Mouse (Mus musculus): Measurements from ENCODE around the gene Slc2a1. TPM values are rescaled to one million over a fixed set of nuclear protein-coding genes. Genes with fewer than 3 reads are reported as not detected.

Gene Slc2a1
- polyA plus RNA-seq, 1 experiment from 2014 or later: 96.7 TPM

- Histone ChIP-seq H3K27ac (ENCODE audit: low read depth, low read length) (no peak overlapping the region), H3K4me3 (ENCODE audit: low read depth, low read length) (no peak overlapping the region), H3K9me3 (replicated peaks; ENCODE audit: control insufficient read depth, low read length) (no peaks in the 10 kb centered on the region), H3K9ac (ENCODE audit: low read length) (no peak overlapping the region), H3K27me3 (replicated peaks; ENCODE audit: control insufficient read depth, insufficient read depth, low read length) (no peaks in the 10 kb centered on the region), H3K36me3 (ENCODE audit: control insufficient read depth, insufficient read depth, low read length) (peaks cover 26% of the 10 kb centered on the region), H3K4me1 (ENCODE audit: control insufficient read depth, insufficient read depth, low read length) (peaks cover under 1% of the 10 kb centered on the region; the same call in 1 of the 2 replicates), H3K4me2 (ENCODE audit: low read length) (no peak overlapping the region)
- DNase-seq (ENCODE audit: low spot score) (peak; percentile 92), ATAC-seq (peak; percentile 81)
- 7% methylated on average over 4 of the region's 4 CpGs for WGBS
Observed at GRCm38 (mm10) chr4:119167663-119168062, 59.2 kb downstream of the Slc2a1 start.

GRCm38 (mm10) chr4:119172919-119173650 lies 64.6 kb downstream of the Slc2a1 start:
- H3K36me3 ChIP-seq (ENCODE audit: control insufficient read depth, insufficient read depth, low read length): peaks cover 23% of the 10 kb centered on the region
- H3K4me3 ChIP-seq (ENCODE audit: low read depth, low read length): peak overlapping the region; percentile 73
- H3K9me3 ChIP-seq (replicated peaks; ENCODE audit: control insufficient read depth, low read length): no peaks in the 10 kb centered on the region
- peak overlapping the region; percentile 85 for H3K9ac ChIP-seq (ENCODE audit: low read length)
- peaks cover 6% of the 10 kb centered on the region for H3K4me1 ChIP-seq (ENCODE audit: control insufficient read depth, insufficient read depth, low read length)
- no peaks in the 10 kb centered on the region for H3K27me3 ChIP-seq (replicated peaks; ENCODE audit: control insufficient read depth, insufficient read depth, low read length)
- peak overlapping the region; percentile 64 for H3K4me2 ChIP-seq (ENCODE audit: low read length)
- ATAC-seq (no peak), DNase-seq (ENCODE audit: low spot score) (no peak)
- H3K27ac ChIP-seq (ENCODE audit: low read depth, low read length): no peak overlapping the region
- 45% methylated on average over 18 of the region's 18 CpGs for WGBS

- no peaks in the 10 kb centered on the region for H3K9me3 ChIP-seq (replicated peaks; ENCODE audit: control insufficient read depth, low read length)
- WGBS: under 1% methylated on average over 39 of the region's 40 CpGs
- H3K27me3 ChIP-seq (replicated peaks; ENCODE audit: control insufficient read depth, insufficient read depth, low read length): no peaks in the 10 kb centered on the region
- ATAC-seq (peak; percentile 100), DNase-seq (ENCODE audit: low spot score) (peak; percentile 99)
- peak within 1 kb of the TSS; percentile 64 for H3K4me2 ChIP-seq (ENCODE audit: low read length)
- H3K27ac ChIP-seq (ENCODE audit: low read depth, low read length): no peak within 1 kb of the TSS
- peak within 1 kb of the TSS; percentile 73 for H3K4me3 ChIP-seq (ENCODE audit: low read depth, low read length)
- peaks cover 17% of the 10 kb centered on the region for H3K36me3 ChIP-seq (ENCODE audit: control insufficient read depth, insufficient read depth, low read length)
- H3K9ac ChIP-seq (ENCODE audit: low read length): peak within 1 kb of the TSS; percentile 85
- peaks cover 6% of the 10 kb centered on the region for H3K4me1 ChIP-seq (ENCODE audit: control insufficient read depth, insufficient read depth, low read length)
Observed at GRCm38 (mm10) chr4:119173851-119174453, 65.4 kb downstream of the Slc2a1 start, which contains the start of gene Zfp691. Zfp691 (minus strand) TSS chr4:119174195.

GRCm38 (mm10) chr4:119177702-119178101 lies 69.2 kb downstream of the Slc2a1 start:
- no peak for DNase-seq (ENCODE audit: low spot score)
- no peak overlapping the region for H3K4me3 ChIP-seq (ENCODE audit: low read depth, low read length)
- no peaks in the 10 kb centered on the region for H3K36me3 ChIP-seq (ENCODE audit: control insufficient read depth, insufficient read depth, low read length)
- no peaks in the 10 kb centered on the region for H3K27me3 ChIP-seq (replicated peaks; ENCODE audit: control insufficient read depth, insufficient read depth, low read length)
- H3K9ac ChIP-seq (ENCODE audit: low read length): no peak overlapping the region
- ATAC-seq: no peak
- H3K4me1 ChIP-seq (ENCODE audit: control insufficient read depth, insufficient read depth, low read length): peaks cover 5% of the 10 kb centered on the region
- no peak overlapping the region for H3K4me2 ChIP-seq (ENCODE audit: low read length)
- H3K9me3 ChIP-seq (replicated peaks; ENCODE audit: control insufficient read depth, low read length): no peaks in the 10 kb centered on the region
- WGBS: 80% methylated on average over 5 of the region's 5 CpGs
- H3K27ac ChIP-seq (ENCODE audit: low read depth, low read length): no peak overlapping the region

- H3K27ac ChIP-seq (ENCODE audit: low read depth, low read length): no peak overlapping the region
- H3K4me3 ChIP-seq (ENCODE audit: low read depth, low read length): no peak overlapping the region
- no peaks in the 10 kb centered on the region for H3K9me3 ChIP-seq (replicated peaks; ENCODE audit: control insufficient read depth, low read length)
- H3K9ac ChIP-seq (ENCODE audit: low read length): no peak overlapping the region
- H3K36me3 ChIP-seq (ENCODE audit: control insufficient read depth, insufficient read depth, low read length): no peaks in the 10 kb centered on the region
- 83% methylated on average over 18 of the region's 18 CpGs for WGBS
- no peaks in the 10 kb centered on the region for H3K27me3 ChIP-seq (replicated peaks; ENCODE audit: control insufficient read depth, insufficient read depth, low read length)
- H3K4me2 ChIP-seq (ENCODE audit: low read length): no peak overlapping the region
- H3K4me1 ChIP-seq (ENCODE audit: control insufficient read depth, insufficient read depth, low read length): no peaks in the 10 kb centered on the region
- no peak for DNase-seq (ENCODE audit: low spot score)
- ATAC-seq: no peak
Observed at GRCm38 (mm10) chr4:119178331-119178730, 69.8 kb downstream of the Slc2a1 start.

- Histone ChIP-seq H3K4me2 (ENCODE audit: low read length) (no peak overlapping the region), H3K27me3 (replicated peaks; ENCODE audit: control insufficient read depth, insufficient read depth, low read length) (no peaks in the 10 kb centered on the region), H3K4me1 (ENCODE audit: control insufficient read depth, insufficient read depth, low read length) (no peaks in the 10 kb centered on the region), H3K27ac (ENCODE audit: low read depth, low read length) (no peak overlapping the region), H3K36me3 (ENCODE audit: control insufficient read depth, insufficient read depth, low read length) (no peaks in the 10 kb centered on the region), H3K9ac (ENCODE audit: low read length) (no peak overlapping the region), H3K4me3 (ENCODE audit: low read depth, low read length) (no peak overlapping the region), H3K9me3 (replicated peaks; ENCODE audit: control insufficient read depth, low read length) (no peaks in the 10 kb centered on the region)
- DNase-seq (ENCODE audit: low spot score) (no peak), ATAC-seq (no peak)
- WGBS: 53% methylated on average over 4 of the region's 4 CpGs
Observed at GRCm38 (mm10) chr4:119180133-119180707, 71.7 kb downstream of the Slc2a1 start.

GRCm38 (mm10) chr4:119181456-119181855 lies 72.9 kb downstream of the Slc2a1 start:
- H3K27me3 ChIP-seq (replicated peaks; ENCODE audit: control insufficient read depth, insufficient read depth, low read length): no peaks in the 10 kb centered on the region
- ATAC-seq (no peak), DNase-seq (ENCODE audit: low spot score) (no peak)
- H3K4me1 ChIP-seq (ENCODE audit: control insufficient read depth, insufficient read depth, low read length): no peaks in the 10 kb centered on the region
- H3K9ac ChIP-seq (ENCODE audit: low read length): no peak overlapping the region
- H3K36me3 ChIP-seq (ENCODE audit: control insufficient read depth, insufficient read depth, low read length): no peaks in the 10 kb centered on the region
- 89% methylated on average over 9 of the region's 9 CpGs for WGBS
- H3K9me3 ChIP-seq (replicated peaks; ENCODE audit: control insufficient read depth, low read length): no peaks in the 10 kb centered on the region
- H3K27ac ChIP-seq (ENCODE audit: low read depth, low read length): no peak overlapping the region
- no peak overlapping the region for H3K4me3 ChIP-seq (ENCODE audit: low read depth, low read length)
- no peak overlapping the region for H3K4me2 ChIP-seq (ENCODE audit: low read length)

- Histone ChIP-seq H3K27ac (ENCODE audit: low read depth, low read length) (no peak overlapping the region), H3K4me3 (ENCODE audit: low read depth, low read length) (no peak overlapping the region), H3K27me3 (replicated peaks; ENCODE audit: control insufficient read depth, insufficient read depth, low read length) (no peaks in the 10 kb centered on the region), H3K9me3 (replicated peaks; ENCODE audit: control insufficient read depth, low read length) (no peaks in the 10 kb centered on the region), H3K36me3 (ENCODE audit: control insufficient read depth, insufficient read depth, low read length) (no peaks in the 10 kb centered on the region), H3K4me2 (ENCODE audit: low read length) (no peak overlapping the region), H3K9ac (ENCODE audit: low read length) (no peak overlapping the region), H3K4me1 (ENCODE audit: control insufficient read depth, insufficient read depth, low read length) (no peaks in the 10 kb centered on the region)
- 58% methylated on average over 1 of the region's 1 CpGs for WGBS
- ATAC-seq (no peak), DNase-seq (ENCODE audit: low spot score) (no peak)
Observed at GRCm38 (mm10) chr4:119183525-119183924, 75.0 kb downstream of the Slc2a1 start.

- Histone ChIP-seq H3K27ac (ENCODE audit: low read depth, low read length) (no peak overlapping the region), H3K9ac (ENCODE audit: low read length) (no peak overlapping the region), H3K4me2 (ENCODE audit: low read length) (no peak overlapping the region), H3K4me1 (ENCODE audit: control insufficient read depth, insufficient read depth, low read length) (no peaks in the 10 kb centered on the region), H3K9me3 (replicated peaks; ENCODE audit: control insufficient read depth, low read length) (no peaks in the 10 kb centered on the region), H3K36me3 (ENCODE audit: control insufficient read depth, insufficient read depth, low read length) (no peaks in the 10 kb centered on the region), H3K27me3 (replicated peaks; ENCODE audit: control insufficient read depth, insufficient read depth, low read length) (no peaks in the 10 kb centered on the region), H3K4me3 (ENCODE audit: low read depth, low read length) (no peak overlapping the region)
- ATAC-seq: no peak
- no peak for DNase-seq (ENCODE audit: low spot score)
- 85% methylated on average over 4 of the region's 4 CpGs for WGBS
Observed at GRCm38 (mm10) chr4:119185771-119186170, 77.3 kb downstream of the Slc2a1 start.

Measured in forebrain, embryonic 14.5 days (tissue).